Mouse (Mus musculus): ENCODE measurements around the gene Lyrm9.

The Lyrm9 gene

DNA sequence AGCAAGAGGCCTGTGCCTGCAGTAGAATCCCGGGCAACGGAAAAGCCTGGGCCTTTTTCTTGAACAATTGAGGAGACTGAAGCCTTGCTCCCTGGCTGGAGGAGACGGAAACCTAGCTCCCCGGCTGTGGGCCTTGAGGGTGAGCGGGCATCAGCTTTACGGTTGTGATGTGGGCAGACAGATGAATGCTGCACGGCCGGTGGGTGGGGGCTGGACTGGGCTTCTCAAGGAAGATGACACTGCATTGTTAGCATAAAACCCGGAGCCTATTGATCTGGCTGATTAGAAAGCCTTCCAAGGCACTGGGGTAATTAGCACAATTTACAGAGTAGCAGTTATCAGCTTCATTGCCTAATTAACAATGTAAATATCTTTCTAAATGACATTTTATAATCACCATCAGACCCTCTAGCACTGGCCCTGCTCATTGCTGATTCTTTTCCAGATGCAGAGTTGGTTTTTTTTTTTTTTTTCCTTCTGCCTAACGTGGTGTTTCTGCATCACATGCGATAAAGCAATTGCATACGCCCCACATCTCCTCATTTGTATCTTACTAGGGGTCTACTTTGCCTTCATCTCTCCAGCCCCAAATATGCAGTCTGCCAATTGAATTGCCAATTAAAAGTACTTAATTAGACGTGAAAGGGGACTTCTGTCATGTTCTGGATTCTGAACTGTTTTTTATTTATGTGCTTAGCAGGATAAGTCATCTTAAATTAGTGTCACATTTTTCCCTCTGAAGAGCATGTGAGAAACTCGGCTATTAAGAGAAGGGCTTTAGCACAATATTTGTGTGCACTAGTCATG is 10.2 kb upstream of the Lyrm9 start:
- DNase-seq (ENCODE audit: low spot score in 2 of 2) = no peak

DNA sequence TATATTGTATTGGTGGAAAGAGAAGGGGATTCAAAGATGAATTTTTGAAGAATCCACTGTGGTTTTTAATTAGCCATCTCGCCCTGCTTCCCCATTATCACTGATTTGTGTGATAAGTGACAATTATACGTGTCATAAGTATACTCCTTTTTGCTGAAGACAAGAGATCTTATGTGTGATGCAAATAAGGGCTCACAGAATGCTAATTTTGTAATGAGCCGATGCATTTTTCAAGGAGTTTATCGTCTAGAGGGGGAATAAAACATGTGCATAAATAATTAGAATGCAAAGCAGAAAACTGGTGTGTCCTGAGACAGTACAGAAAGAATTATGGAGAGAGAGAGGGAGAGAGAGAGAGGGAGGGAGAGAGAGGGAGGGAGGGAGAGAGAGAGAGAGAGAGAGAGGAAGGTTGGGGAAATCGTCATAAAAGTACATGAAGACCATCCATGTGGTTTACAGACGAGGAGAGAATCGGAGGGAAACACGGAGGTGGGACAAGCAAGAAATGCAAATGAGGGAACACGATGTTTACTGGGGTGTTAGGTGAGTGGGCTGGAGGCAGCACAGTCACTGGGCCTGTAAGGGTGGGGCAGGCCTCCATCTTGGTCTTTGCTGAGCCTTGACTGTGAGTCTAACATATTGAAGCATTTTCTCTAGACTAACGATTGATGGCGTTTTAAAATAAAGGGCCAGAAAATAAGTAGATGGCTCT is 8.9 kb upstream of the Lyrm9 start:
- DNase-seq (ENCODE audit: low spot score in 2 of 2) = no peak

DNA sequence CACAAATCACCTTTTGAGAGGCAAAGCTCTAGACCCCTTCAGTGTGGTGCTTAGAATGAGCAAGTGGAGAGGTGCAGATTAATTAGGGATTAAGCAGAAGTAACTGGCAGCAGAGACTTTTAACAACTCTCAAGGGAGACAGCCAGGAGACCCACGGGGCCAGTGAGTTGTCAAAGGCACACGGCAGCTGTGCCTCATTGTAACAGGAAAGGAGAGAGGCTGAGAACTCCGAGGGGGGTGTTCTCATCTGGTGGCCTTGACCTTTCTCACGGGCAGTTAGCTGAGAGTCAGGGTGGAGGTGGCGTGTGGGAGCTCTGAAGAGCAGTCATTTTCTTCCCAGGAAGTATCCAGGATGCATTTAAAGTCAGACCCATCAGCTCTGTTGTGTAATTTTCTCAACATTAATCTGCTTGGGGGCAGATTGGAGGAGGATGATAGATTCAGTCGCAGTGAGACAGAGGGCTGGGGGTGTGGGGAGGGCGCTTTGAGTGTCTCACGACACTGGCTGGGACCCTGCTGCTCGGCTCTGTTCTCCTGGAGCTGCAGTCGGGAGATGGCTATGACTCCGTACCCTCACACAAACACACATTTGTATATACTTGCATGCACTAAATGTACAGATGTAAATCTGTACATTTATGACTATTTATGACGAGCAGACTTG is 5.9 kb upstream of the Lyrm9 start:
- DNase-seq (ENCODE audit: low spot score in 2 of 2) = no peak

DNA sequence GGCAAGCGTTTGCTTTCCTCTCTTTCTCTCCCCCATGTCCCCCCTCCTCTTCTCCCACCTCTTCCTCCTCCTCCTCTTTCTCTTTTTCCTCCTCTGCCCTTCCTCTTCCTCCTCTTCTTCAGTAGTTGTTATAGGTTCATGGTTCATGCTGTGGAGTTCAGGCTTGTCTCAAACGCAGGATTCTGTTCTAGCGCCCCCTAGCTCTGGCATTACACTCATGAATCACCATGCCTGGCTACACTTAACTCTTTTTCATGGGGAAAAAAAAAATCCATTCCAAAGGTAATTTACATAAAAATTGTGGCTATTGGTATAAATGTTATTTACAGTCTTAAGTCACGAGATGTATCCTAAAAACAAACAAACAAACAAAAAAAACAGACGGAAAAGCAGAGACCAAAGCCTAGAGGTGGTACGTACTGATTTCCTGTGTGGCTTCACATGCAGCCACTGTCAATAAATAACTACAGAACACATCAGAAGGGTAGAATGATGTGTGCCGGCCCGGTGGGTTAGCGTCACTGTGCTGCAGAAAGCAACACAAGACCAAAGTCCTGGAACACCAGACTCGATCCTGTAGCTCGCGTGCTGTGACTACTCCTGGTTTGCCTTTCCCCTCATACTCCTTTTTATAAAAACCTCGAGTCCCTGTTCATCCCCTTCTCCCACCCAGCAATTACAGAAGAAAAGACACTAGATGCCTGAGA is 3.4 kb upstream of the Lyrm9 start:
- no peak for DNase-seq (ENCODE audit: low spot score in 2 of 2)

DNA sequence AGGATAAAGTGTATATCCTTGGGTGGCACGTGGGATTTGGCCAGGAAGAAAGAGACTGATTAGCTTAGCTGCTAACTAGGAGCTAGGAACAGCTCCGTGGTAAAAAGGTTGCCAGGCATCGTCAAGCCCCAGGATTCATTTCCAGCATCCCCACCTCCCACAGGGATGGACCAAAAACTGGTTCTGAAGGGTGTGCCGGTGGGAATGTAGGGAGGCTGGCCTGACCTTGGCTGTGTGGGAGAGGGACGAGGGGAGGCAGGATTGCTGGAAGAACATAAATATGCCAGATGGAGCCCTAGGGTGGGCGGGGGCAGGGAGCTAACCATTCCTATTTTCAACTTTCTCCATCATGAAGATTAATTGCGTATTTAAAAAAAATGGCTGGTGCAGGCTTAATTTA is 1.2 kb downstream of the Lyrm9 start:
- DNase-seq (ENCODE audit: low spot score in 2 of 2) = no peak

DNA sequence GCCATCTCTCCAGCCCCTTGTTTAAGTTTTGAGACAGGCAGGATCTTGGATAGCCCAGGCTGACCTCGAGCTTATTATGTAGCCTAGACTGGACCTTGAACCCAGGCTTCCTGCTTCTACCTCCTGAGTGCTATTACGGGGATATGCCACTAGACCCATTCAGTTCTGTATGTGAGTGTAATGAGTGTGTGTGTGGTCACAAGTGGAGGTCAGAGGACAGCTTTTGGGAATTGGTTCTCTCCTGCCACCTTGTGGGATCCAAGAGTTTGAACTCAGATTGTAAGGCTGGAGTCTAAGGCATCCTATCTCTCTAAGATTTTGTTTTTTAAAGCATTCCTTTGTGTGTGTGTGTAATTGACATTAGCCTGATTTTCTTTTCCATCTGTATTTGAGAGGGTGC is 2.0 kb downstream of the Lyrm9 start:
- no peak for DNase-seq (ENCODE audit: low spot score in 2 of 2)

DNA sequence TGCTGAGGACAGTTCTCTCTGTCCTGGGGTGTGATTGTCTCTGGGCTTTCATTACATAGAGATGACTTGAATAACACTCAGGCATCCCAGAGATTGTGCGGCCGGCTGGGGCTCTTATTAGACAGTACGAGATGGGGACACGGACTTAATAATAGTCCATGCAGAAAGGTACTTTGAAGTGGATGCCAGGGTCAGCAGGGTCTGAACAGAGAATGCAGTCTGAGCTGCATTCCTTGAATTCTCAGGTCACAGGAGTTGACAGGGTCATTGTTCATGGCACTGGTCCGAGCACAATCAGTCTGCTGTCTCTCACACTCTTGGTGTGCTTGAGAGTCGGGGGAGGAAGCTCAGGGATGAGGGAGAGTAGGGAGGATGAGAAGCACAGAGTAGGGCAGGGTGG is 3.0 kb downstream of the Lyrm9 start:
- DNase-seq (ENCODE audit: low spot score in 2 of 2) = no peak

DNA sequence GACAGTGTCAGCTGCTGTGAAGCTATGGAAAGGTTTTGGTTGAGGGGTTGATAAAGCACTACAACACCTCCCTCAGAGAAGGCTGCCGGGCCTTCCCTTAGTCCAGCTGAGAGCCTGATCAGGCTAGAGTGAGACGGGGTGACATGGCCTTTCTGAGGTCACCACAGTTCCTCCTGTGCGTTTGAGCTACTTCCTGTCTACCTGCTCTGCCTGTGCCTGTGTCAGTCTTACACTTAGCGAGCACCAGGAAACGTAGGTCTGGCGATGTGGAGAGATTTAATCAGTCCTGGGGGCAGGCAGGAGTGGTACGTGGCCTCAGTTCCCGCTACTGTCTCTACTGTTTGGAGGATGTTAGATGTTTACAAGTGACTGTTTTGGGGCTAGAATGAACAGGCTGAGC is 3.8 kb downstream of the Lyrm9 start:
- no peak for DNase-seq (ENCODE audit: low spot score in 2 of 2)

DNA sequence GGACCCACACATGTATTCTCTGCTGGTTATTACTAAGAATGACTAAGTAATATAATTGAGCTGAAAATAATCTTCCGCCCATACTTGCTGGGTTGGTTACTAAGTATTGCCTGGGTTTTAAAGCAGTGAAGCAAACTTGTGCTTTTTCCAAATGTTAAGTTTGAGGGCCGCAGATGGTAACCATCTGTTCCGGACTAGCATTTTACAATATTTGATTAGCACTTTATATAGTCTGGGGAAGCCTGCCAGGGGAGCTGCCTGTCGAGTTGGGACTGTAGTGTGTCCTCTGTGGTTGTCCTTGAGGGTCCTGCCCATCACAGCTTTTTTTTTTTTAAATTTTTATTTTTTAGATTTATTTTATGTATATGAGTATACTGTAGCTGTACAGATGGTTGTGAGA is 5.3 kb downstream of the Lyrm9 start:
- DNase-seq (ENCODE audit: low spot score in 2 of 2) = no peak

DNA sequence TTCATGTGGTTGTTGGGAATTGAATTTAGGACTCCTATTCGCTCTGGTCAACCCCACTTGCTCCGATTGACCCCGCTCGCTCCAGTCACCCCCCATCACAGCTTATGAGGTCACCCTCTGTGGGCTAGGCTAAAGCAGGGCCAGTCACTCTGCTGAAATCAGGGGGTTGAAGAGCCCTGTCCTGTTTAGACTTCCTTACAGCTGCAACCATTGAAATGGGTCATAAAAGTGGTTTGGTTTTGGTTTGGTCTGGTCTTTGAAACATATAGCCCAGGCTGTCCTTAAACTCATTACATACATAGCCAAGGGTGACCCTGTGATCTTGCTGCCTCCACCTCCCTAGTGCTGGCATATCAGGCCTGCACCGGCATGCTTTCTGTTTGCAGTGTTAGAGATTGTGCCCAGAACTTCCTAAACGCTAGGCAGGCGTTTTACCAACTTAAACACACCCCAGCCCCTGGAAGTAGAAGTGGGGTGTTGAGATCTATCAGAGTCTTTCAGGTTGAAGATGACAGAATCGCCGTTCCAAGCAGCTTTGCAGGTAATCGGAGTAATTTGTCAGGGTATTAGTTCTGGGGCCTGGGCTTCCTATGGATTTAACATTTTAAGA is 5.8 kb downstream of the Lyrm9 start:
- no peak for DNase-seq (ENCODE audit: low spot score in 2 of 2)

DNA sequence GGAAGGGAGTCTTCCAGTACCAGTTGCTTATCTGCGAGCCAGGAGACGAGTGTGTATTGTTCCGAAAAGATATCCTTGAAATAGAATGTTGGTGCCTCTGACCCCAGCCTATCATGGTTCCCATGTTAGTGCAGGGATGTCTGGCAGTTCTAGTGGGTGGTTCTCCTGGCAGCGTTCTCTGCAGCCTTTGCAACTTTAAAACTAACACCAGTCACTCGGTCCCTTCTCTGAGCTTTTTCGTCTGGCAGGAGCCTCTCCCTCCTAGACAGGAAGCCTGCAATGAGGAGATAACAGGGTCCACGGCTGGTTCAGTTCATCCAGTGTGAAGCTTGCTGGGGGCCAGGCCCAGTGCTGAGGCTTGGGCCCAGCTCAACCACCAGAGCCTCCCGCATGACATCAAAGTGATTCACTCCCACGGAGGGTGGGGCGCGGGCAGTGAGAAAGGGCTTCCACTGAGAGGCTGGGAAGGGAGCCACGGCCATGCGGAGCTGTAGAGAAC is 6.5 kb downstream of the Lyrm9 start:
- DNase-seq (ENCODE audit: low spot score in 2 of 2) = peak in 1 of 2 experiments; percentile 27

DNA sequence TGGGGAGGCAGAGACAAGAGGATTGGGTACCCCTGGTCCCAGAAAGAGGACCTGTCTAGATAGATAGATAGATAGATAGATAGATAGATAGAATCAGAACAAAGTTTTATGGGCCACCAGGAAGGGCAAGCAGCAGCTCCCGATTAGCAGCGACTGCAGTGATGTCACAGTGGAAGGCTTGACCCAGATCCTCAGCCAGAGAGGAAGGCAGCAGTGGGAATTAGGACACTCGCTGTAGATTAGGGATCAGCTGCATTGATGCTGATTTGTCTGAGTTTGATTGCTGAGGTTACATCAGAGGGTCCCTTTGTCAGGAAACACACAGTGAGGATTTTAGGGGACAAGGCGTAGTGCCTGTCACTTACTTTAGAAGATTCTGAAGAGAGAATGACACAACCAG is 10.1 kb downstream of the Lyrm9 start:
- no peak for DNase-seq (ENCODE audit: low spot score in 2 of 2)

DNA sequence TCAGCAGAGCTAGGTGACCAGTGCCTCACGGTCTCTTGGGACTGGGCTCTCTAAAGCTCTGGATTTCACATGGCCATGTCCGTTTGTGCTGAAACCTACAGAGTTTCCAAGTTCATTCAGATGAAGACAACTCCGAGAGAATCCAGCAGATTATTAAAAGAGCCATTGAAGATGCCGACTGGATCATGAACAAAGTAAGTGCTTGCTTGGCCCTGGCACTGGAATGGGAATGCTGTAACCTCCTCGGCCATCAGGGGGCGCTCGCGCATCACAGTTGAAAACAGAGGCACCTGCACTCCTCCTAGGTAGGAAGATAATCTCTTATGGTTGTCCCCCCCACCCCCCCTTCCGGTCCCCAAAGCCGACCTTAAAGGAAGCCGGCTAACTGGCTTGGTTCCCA is 11.6 kb downstream of the Lyrm9 start:
- peak in 1 of 2 experiments; percentile 66 for DNase-seq (ENCODE audit: low spot score in 2 of 2)

DNA sequence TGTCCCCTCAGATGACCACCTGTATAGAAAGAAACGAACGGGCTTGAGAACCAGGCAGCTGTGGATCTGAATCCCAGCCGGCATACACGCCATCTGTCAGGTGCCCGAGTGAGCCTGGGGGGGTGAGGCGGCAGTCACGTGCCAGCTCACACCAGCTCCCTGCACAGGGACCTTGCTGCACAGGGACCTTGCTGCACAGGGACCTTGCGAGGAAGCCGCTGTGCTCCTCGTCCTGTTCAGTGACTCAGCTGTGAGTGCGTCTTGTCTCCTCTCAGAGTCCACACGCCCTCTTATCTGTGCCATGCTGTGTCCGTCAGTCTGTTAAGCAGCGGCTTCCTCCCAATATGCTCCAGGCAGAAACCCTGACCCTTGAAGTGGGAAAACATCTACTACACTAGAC is 13.1 kb downstream of the Lyrm9 start:
- no peak for DNase-seq (ENCODE audit: low spot score in 2 of 2)

DNA sequence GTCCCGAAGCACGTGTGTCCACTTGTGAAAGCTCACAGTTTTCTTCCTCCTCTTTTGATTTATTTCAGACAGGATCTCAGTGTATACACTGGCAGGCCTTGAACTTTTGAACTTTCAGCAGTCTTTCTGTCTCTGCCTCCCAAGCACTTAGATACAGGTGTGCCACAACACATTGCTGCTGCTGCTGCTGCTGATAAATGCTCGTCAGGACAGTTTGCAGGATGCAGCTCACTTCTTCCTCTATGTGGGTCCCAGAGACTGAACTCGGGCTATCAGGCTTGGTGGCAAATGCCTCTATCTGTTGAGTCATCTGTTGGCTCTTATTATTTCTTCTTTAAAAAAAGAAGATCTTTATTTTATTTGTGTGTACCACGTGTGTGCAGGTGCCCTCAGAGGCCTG is 13.8 kb downstream of the Lyrm9 start:
- no peak for DNase-seq (ENCODE audit: low spot score in 2 of 2)

DNA sequence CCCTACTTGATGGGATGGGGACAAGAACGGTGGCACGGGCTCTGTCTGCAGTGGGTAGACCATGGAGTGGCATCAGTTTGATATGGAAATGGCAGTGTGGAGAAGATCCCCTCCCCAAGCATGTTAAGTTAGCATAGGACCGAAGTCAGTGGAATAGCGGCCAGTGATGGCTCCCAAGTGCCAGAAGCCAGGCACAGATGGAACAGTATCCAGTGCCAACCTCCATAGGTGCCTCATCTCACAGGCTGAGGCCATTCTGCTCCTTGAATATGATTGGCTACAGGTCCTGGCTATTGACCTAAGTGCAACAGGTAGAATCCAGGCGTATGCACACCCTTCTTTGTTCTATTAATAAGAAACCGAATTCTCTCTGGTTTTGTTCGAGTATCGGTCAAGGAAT is 15.6 kb downstream of the Lyrm9 start:
- no peak for DNase-seq (ENCODE audit: low spot score in 2 of 2)

DNA sequence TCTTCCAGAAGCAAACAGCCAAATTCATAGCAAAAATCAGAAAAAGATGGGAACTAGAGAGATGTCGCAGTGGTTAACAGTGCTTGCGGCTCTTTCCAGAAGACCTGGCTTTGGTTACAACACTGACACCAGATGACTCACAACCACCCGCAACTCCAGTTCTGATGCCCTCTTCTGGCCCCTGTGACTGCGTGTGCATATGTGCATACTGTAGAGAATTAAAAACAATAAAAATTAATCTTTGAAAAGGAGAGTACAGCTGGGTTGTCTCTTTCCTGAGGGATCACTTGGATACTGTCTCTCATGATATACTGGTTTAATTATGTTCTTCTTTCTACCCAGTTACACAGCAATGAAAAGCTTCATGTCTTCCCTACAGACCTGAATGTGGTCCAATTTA is 20.2 kb downstream of the Lyrm9 start:
- DNase-seq (ENCODE audit: low spot score in 2 of 2) = no peak

DNA sequence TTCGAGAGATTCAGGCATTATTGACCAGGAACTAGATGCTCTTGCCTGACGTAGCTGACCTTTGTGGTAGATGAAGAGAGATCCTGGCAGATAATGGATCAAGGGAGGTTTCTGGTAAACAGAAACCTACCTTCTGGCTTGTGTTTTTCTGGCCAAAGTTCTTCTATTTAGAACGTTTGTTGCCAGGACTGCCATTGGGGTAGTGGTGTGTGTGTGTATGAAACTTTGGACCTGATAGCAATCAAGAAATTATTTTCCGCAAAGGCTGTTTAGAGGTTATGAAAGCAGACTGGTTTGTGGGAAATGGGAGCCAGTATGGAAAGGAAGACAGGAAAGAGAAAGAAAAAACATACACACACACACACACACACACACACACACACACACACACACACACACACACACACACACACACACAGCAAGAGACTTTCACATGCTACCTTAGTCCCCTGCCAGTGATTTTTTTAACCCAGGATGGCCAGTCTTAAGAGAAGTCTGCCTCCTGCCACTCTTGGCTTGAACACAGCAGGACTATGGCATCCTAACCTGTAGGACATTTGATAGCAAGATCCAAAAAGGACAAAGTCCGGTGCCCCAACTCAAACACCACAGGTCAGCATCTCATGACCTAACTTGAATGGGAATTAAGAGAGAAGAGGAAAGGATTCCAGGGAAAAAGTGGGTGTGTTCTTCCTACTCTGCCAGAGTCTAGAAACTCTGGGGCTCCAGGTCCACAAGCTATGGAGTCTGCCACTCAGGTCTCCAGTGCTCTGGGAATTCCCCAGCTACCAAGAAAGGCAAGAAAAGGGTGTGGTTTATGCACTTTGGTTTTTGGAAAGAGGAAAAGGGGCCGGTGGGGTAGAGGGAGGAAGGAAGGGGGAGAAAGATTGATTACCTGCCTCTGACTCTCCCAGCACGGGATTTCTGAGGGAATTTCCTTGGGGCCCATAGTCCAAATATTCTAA is 21.8 kb downstream of the Lyrm9 start:
- DNase-seq (ENCODE audit: low spot score in 2 of 2) = no peak

DNA sequence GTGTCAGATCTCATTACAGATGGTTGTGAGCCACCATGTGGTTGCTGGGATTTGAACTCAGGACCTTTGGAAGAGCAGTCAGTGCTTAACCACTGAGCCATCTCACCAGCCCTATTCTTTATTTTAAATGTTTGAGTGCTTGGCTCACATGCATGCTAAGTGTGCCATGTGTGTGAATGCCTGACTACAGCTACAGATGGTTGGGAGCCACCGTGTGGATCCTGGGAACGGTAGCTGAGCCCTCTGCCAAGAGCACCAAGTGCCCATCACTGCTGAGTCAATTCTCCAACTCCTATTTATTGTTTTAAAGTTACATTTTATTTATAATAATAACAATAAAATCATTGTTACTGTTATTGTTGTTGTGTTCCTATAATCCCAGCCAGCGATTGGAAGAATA is 23.5 kb downstream of the Lyrm9 start:
- no peak for DNase-seq (ENCODE audit: low spot score in 2 of 2)

DNA sequence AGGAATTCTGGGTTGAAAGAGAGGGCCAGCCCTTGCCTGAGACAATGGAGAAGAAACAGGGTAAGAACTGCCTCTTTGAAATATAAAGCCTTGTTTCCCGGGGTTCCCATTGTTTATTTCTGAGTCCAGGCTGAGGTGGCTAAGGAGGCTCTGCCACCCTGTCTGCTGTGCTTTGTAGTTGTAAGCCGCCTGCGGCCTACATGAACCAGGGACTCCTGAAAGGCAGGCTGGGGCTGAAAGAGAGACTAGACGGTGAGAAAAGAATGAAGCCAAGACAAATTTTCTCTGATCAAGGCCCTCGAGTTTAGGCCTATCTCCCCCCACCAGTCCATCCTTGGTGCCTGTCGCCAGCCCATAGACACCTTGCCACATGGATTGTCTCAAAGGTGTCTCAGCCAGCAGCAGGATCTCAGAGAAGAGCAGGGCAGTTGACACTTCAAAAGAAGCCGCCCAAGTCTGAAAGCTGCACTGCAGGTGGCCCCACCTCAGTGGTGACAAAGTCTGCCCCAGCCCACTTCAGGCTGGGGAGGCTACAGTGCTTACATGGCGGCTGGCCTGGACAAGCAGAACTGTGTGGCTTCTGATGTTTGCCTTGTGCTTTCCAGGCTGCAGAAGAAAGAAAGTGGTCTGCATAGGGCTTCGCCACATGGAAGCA is 25.0 kb downstream of the Lyrm9 start:
- no peak for DNase-seq (ENCODE audit: low spot score in 2 of 2)
